Mouse (Mus musculus) stomach, postnatal 0 days (tissue): ENCODE data around the gene C1qtnf6. TPM values are rescaled to one million over a fixed set of nuclear protein-coding genes. Genes with fewer than 3 reads are reported as not detected.
A peak's percentile ranks its signal among the peaks of the same experiment; 100 is the strongest.

Experiments
- ATAC-seq: fragments of 200-750 bp; cut with Nextera tagmentation; 2 replicates; pipeline ENCODE4 v1.8.0; 2017; ENCODE audit not compliant: low FRiP score, low TSS enrichment
- DNase-seq: peaks from one replicate; pipeline ENCODE4 v3.0.0-alpha.2; 2016; ENCODE audit warnings: low spot score
- H3K27ac ChIP-seq: fragments of 300-500 bp; sonication (generic); replicated peaks from 2 replicates; pipeline ENCODE4 v1.5.1; 2014; ENCODE audit warnings: mild to moderate bottlenecking, control low read depth
- H3K27me3 ChIP-seq: fragments of 300-500 bp; sonication (generic); 2 replicates; pipeline ENCODE4 v1.6.1; 2014; ENCODE audit warnings: low read length; ENCODE audit not compliant: control insufficient read depth, insufficient read depth
- H3K36me3 ChIP-seq: fragments of 300-500 bp; sonication (generic); 2 replicates; pipeline ENCODE4 v1.6.1; 2014; ENCODE audit warnings: low read length, mixed read lengths; ENCODE audit not compliant: control insufficient read depth, insufficient read depth
- H3K4me1 ChIP-seq: fragments of 300-500 bp; sonication (generic); replicated peaks from 2 replicates; pipeline ENCODE4 v1.6.1; 2014; ENCODE audit warnings: antibody characterized with exemption; ENCODE audit not compliant: control insufficient read depth, insufficient read depth
- H3K4me2 ChIP-seq: fragments of 300-500 bp; sonication (generic); replicated peaks from 2 replicates; pipeline ENCODE4 v1.6.1; 2014; ENCODE audit warnings: low read depth, mild to moderate bottlenecking, control low read depth, moderate library complexity
- H3K4me3 ChIP-seq: fragments of 300-500 bp; sonication (generic); 2 replicates; pipeline ENCODE4 v1.5.1; 2014; ENCODE audit warnings: low read depth, low read length, control low read depth
- H3K9ac ChIP-seq: fragments of 300-500 bp; sonication (generic); 2 replicates; pipeline ENCODE4 v1.6.1; 2014; ENCODE audit warnings: mild to moderate bottlenecking, low read length, control low read depth, mixed read lengths
- H3K9me3 ChIP-seq: fragments of 300-500 bp; sonication (generic); 2 replicates; pipeline ENCODE4 v1.6.1; 2016; ENCODE audit warnings: low read length; ENCODE audit not compliant: control insufficient read depth
- CTCF ChIP-seq: IDR thresholded peaks from 2 replicates; pipeline ENCODE4 v1.5.1; 2016; ENCODE audit warnings: antibody characterized with exemption, low read depth, mild to moderate bottlenecking, moderate library complexity
- EP300 ChIP-seq: optimal IDR thresholded peaks from 2 replicates; pipeline ENCODE3; 2016; ENCODE audit warnings: antibody characterized with exemption
- WGBS: fragments of 180-500 bp; shearing (Covaris S2); extraction: QIAGEN DNeasy Blood & Tissue Kit; methylation state at CpG from one replicate; pipeline ENCODE4 v1.1.7; 2014; 5-methylcytosine and 5-hydroxymethylcytosine counted together
- polyA plus RNA-seq: library from polyadenylated mRNA; unstranded; fragments of >200 nt; fragmentation: Nextera tagmentation; extraction: Ambion mirVana; gene quantifications from 2 replicates; pipeline ENCODE4 v1.2.1, GENCODE M21; 2015

C1qtnf6 gene
- polyA plus RNA-seq, 1 experiment from 2014 or later, result 20.2 TPM

- Histone ChIP-seq H3K27ac (no peak overlapping the region), H3K9me3 (no peaks in the 10 kb centered on the region), H3K9ac (no peak overlapping the region), H3K4me2 (no peak overlapping the region), H3K4me1 (no peaks in the 10 kb centered on the region), H3K36me3 (no peaks in the 10 kb centered on the region), H3K27me3 (no peaks in the 10 kb centered on the region), H3K4me3 (no peak overlapping the region)
- no peak for ATAC-seq
- no peak for DNase-seq
- WGBS, result 69% methylated on average over 4 of the region's 4 CpGs
- TF ChIP-seq EP300 (no peak), CTCF (no peak)
Measured at GRCm38 (mm10) chr15:78487066-78487465, 44.1 kb downstream of the C1qtnf6 start.

DNA sequence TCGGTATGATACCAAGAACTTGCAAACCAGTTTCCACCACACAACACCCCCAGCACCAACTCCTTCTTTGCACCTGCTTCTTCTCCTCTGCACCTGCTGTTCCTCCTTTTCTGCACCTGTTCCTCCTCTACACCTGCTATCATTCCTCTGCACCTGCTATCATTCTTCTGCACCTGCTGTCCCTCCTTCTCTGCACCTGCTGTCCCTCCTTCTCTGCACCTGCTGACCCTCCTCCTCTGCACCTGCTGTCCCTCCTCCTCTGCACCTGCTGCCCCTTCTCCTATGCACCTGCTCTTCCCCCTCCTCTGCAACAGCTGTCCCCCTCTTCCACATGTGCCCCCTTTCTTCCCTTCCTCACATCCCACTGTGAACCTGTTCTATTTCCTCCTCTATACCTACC, 44.7 kb downstream of the C1qtnf6 start:
- Histone ChIP-seq H3K9me3 (no peaks in the 10 kb centered on the region), H3K4me1 (no peaks in the 10 kb centered on the region), H3K9ac (no peak overlapping the region), H3K27ac (no peak overlapping the region), H3K4me3 (no peak overlapping the region), H3K27me3 (no peaks in the 10 kb centered on the region), H3K4me2 (no peak overlapping the region), H3K36me3 (no peaks in the 10 kb centered on the region)
- TF ChIP-seq EP300 (no peak), CTCF (no peak)
- ATAC-seq (no peak), DNase-seq (no peak)
- 100% methylated on average over 1 of the region's 1 CpGs for WGBS

GRCm38 (mm10) chr15:78483311-78483710, 47.9 kb downstream of the C1qtnf6 start:
- 74% methylated on average over 4 of the region's 4 CpGs for WGBS
- ATAC-seq (no peak), DNase-seq (no peak)
- Histone ChIP-seq H3K27ac (no peak overlapping the region), H3K9me3 (no peaks in the 10 kb centered on the region), H3K4me3 (no peak overlapping the region), H3K9ac (no peak overlapping the region), H3K27me3 (no peaks in the 10 kb centered on the region), H3K4me1 (no peaks in the 10 kb centered on the region), H3K4me2 (no peak overlapping the region), H3K36me3 (no peaks in the 10 kb centered on the region)
- TF ChIP-seq CTCF (no peak), EP300 (no peak)

DNA sequence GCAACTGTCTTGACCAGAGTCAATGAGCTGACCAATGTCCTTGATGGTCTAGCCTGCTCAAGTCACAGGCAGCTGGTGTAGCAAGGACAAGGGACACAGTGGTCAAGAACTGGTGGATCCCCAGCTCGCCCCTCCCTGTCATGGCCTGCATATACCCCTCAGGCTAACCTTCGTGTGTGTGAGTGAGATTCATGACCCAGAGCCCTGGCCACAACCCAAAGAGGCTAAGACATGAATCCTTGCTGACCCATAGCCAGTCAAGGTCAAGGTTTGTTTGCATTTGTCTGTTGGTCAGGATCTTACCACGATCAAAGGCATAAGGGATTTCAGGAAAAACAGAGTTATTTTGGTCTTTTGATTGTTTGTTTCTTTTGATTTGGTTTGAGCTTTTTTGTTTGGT, 48.7 kb downstream of the C1qtnf6 start:
- TF ChIP-seq EP300, result no peak
- TF ChIP-seq CTCF, result no peak
- Histone ChIP-seq H3K4me3 (no peak overlapping the region), H3K27me3 (no peaks in the 10 kb centered on the region), H3K4me2 (no peak overlapping the region), H3K36me3 (no peaks in the 10 kb centered on the region), H3K4me1 (no peaks in the 10 kb centered on the region), H3K9me3 (no peaks in the 10 kb centered on the region), H3K9ac (no peak overlapping the region), H3K27ac (no peak overlapping the region)
- 52% methylated on average over 3 of the region's 3 CpGs for WGBS
- ATAC-seq, result no peak
- no peak for DNase-seq

DNA sequence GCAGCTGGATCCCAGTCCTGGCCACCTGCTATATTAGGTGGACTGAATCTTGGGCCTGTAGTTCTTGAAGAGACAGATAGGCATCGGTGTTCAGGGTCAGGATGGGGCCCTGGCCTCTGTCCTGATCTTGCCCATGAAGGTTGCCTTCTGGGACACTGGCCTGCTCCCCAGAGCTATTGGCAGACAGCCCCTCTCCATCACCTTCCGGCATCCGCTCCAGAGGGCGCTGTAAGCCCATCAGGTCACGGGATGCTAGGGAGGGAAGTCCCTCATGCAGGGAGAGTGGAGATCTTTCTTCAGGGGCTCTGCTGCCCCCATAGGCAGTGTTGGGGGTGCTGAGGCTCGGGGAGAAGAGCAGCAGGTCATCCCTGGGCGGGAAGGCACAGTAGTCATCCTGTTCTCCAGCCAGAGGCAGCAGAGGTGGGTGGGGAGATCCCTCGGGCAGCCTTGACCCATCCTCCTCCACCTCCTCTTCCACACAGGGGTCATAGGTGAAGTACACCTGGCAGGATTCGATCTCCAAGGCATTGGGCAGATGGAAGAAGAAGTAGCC, 49.7 kb downstream of the C1qtnf6 start:
- Histone ChIP-seq H3K4me1 (no peaks in the 10 kb centered on the region), H3K27me3 (no peaks in the 10 kb centered on the region), H3K27ac (no peak overlapping the region), H3K36me3 (no peaks in the 10 kb centered on the region), H3K4me2 (no peak overlapping the region), H3K9ac (no peak overlapping the region), H3K9me3 (no peaks in the 10 kb centered on the region), H3K4me3 (no peak overlapping the region)
- WGBS, result 58% methylated on average over 9 of the region's 9 CpGs
- TF ChIP-seq CTCF, result peak; percentile 42
- no peak for TF ChIP-seq EP300
- peak; percentile 14; the same call in 1 of the 2 replicates for ATAC-seq
- no peak for DNase-seq

DNA sequence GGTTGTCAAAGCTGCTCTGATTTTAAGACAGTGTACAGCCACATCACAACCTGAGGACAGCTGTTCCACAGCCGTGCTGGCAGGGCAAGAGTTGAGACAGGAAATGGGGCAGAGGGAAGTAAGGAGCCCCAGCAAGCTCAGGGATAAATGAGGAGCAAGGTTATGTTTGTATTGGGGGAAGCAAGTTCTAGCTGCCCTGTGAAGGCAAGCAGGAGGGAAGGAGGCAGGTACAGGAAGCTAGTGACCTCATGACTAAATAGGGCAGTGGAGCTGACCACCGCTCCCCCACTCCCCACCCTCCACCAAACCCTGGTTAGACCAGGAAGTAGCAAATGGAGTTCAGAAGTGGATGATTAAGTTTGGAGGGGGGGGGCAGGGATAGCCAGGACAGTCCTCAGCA, 50.2 kb downstream of the C1qtnf6 start:
- WGBS, result 18% methylated on average over 2 of the region's 2 CpGs
- Histone ChIP-seq H3K9me3 (no peaks in the 10 kb centered on the region), H3K4me2 (no peak overlapping the region), H3K4me1 (no peaks in the 10 kb centered on the region), H3K27me3 (no peaks in the 10 kb centered on the region), H3K4me3 (no peak overlapping the region), H3K9ac (no peak overlapping the region), H3K36me3 (no peaks in the 10 kb centered on the region), H3K27ac (no peak overlapping the region; the same call in 1 of the 2 replicates)
- DNase-seq (peak; percentile 51), ATAC-seq (peak; percentile 76)
- TF ChIP-seq EP300, result no peak
- no peak for TF ChIP-seq CTCF
